Mouse (Mus musculus): ENCODE results near the gene Sh2d1b1. TPM values are rescaled to one million over a fixed set of nuclear protein-coding genes. Genes with fewer than 3 reads are reported as not detected.

Gene Sh2d1b1
- polyA plus RNA-seq, 1 experiment from 2014 or later: not detected

DNA sequence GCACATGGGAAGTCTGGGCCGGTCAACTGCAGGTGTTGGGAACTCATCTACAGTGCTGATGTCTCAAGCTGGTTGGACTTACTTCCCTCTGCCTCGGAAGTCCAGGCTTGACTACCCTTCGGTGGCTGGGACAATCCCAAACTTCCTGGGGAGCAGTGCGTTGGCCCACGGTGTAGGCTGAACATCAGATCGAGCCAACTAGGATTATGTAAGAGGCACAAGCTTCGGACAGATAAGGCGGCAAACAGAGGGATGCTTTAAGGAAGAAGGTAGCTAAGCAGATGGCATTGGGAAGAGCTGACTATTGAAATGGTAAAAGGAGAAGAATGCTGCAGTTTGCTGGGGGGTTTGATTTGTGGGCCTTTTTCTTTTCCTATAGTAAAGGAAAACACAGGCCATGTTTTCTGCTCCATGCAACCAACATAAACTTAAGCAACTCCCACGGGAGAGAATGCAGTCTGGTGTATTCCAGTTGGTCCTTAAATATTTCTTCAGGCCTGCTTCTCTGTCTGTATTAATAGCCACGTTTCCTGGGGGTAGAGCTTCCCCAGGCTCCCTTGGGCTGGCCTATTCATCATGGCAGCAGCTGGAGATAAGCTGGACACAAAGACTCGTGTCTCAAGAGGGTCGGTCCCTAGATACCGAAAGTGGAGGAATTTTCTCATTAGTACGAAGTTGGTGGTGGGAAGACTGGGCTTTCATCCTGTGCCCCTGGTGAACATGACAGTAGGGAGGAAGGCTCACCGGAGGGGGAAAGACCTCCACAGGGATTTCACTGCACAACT, 17.9 kb downstream of the Sh2d1b1 start:
- Histone ChIP-seq H3K4me1 (replicated peaks) (peaks cover 6% of the 10 kb centered on the region), H3K27ac (replicated peaks) (0 out of 2 replicates have a peak overlapping the region, but pooled peaks have one; percentile 7), H3K9me3 (no peaks in the 10 kb centered on the region), H3K4me3 (no peak overlapping the region), H3K36me3 (no peaks in the 10 kb centered on the region), H3K4me2 (no peak overlapping the region), H3K9ac (no peak overlapping the region), H3K27me3 (no peaks in the 10 kb centered on the region)
- WGBS: 64% methylated on average over 15 of the region's 15 CpGs
- no peak for ATAC-seq (ENCODE audit: low read depth)

- Histone ChIP-seq H3K4me1 (replicated peaks) (no peaks in the 10 kb centered on the region), H3K9me3 (no peaks in the 10 kb centered on the region), H3K4me3 (no peak overlapping the region), H3K27me3 (no peaks in the 10 kb centered on the region), H3K9ac (no peak overlapping the region), H3K27ac (replicated peaks) (no peak overlapping the region), H3K4me2 (no peak overlapping the region), H3K36me3 (no peaks in the 10 kb centered on the region)
- no peak for ATAC-seq (ENCODE audit: low read depth)
- 85% methylated on average over 4 of the region's 4 CpGs for WGBS
Measured at GRCm38 (mm10) chr1:170299496-170299895, 22.4 kb downstream of the Sh2d1b1 start.

- Histone ChIP-seq H3K9me3 (no peaks in the 10 kb centered on the region), H3K36me3 (no peaks in the 10 kb centered on the region), H3K9ac (no peak overlapping the region), H3K4me2 (no peak overlapping the region), H3K4me3 (no peak overlapping the region), H3K4me1 (replicated peaks) (no peaks in the 10 kb centered on the region), H3K27ac (replicated peaks) (no peak overlapping the region), H3K27me3 (no peaks in the 10 kb centered on the region)
- WGBS: 93% methylated on average over 9 of the region's 9 CpGs
- no peak for ATAC-seq (ENCODE audit: low read depth)
Measured at GRCm38 (mm10) chr1:170301686-170302085, 24.6 kb downstream of the Sh2d1b1 start.

- no peak overlapping the region for H3K4me2 ChIP-seq
- no peak overlapping the region for H3K27ac ChIP-seq (replicated peaks)
- H3K27me3 ChIP-seq: no peaks in the 10 kb centered on the region
- H3K4me3 ChIP-seq: no peak overlapping the region
- H3K36me3 ChIP-seq: no peaks in the 10 kb centered on the region
- ATAC-seq (ENCODE audit: low read depth): no peak
- 80% methylated on average over 6 of the region's 6 CpGs for WGBS
- no peaks in the 10 kb centered on the region for H3K9me3 ChIP-seq
- no peak overlapping the region for H3K9ac ChIP-seq
- H3K4me1 ChIP-seq (replicated peaks): no peaks in the 10 kb centered on the region
Measured at GRCm38 (mm10) chr1:170302456-170302855, 25.3 kb downstream of the Sh2d1b1 start.

- Histone ChIP-seq H3K27ac (replicated peaks) (no peak overlapping the region), H3K4me3 (no peak overlapping the region), H3K36me3 (no peaks in the 10 kb centered on the region), H3K4me2 (no peak overlapping the region), H3K9ac (no peak overlapping the region), H3K9me3 (no peaks in the 10 kb centered on the region), H3K4me1 (replicated peaks) (no peaks in the 10 kb centered on the region), H3K27me3 (no peaks in the 10 kb centered on the region)
- WGBS: 47% methylated on average over 6 of the region's 6 CpGs
- ATAC-seq (ENCODE audit: low read depth): no peak
Measured at GRCm38 (mm10) chr1:170303103-170303502, 26.0 kb downstream of the Sh2d1b1 start.

- Histone ChIP-seq H3K4me1 (replicated peaks) (no peaks in the 10 kb centered on the region), H3K9me3 (no peaks in the 10 kb centered on the region), H3K9ac (no peak overlapping the region), H3K36me3 (no peaks in the 10 kb centered on the region), H3K4me3 (no peak overlapping the region), H3K27ac (replicated peaks) (no peak overlapping the region), H3K4me2 (no peak overlapping the region), H3K27me3 (no peaks in the 10 kb centered on the region)
- WGBS: 92% methylated on average over 10 of the region's 10 CpGs
- no peak for ATAC-seq (ENCODE audit: low read depth)
Measured at GRCm38 (mm10) chr1:170305002-170305401, 27.9 kb downstream of the Sh2d1b1 start.

GRCm38 (mm10) chr1:170306232-170306631, 29.1 kb downstream of the Sh2d1b1 start, which contains the start of gene Gm7694:
Gene Gm7694 (minus strand): TSS chr1:170306332.
- H3K4me1 ChIP-seq (replicated peaks): no peaks in the 10 kb centered on the region
- H3K9ac ChIP-seq: no peak within 1 kb of the TSS
- no peaks in the 10 kb centered on the region for H3K36me3 ChIP-seq
- no peak within 1 kb of the TSS for H3K4me2 ChIP-seq
- H3K4me3 ChIP-seq: no peak within 1 kb of the TSS
- 92% methylated on average over 4 of the region's 4 CpGs for WGBS
- no peaks in the 10 kb centered on the region for H3K27me3 ChIP-seq
- no peak within 1 kb of the TSS for H3K27ac ChIP-seq (replicated peaks)
- H3K9me3 ChIP-seq: no peaks in the 10 kb centered on the region
- ATAC-seq (ENCODE audit: low read depth): no peak

GRCm38 (mm10) chr1:170308503-170308902, 31.4 kb downstream of the Sh2d1b1 start, which contains the start of gene Spata46:
Gene Spata46 (plus strand): TSS chr1:170308803.
- no peaks in the 10 kb centered on the region for H3K4me1 ChIP-seq (replicated peaks)
- WGBS: 84% methylated on average over 4 of the region's 4 CpGs
- ATAC-seq (ENCODE audit: low read depth): no peak

DNA sequence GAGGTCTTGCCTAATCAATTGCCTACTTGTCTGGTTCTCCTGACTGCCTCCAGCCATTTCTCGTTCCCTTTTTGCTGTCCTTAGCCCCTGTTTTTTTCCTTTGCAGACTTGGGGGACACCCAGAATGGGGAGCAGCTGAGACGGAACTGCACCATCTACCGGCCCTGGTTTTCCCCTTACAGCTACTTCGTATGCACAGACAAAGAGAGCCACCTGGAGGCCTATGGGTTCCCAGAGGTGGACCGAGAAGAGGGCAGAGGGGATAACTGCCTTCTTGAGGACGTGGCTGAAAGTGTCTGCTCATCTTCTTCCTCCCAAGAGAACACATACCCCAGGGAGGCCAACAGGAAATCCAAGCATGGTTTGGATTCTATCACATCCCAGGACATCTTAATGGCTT, 34.3 kb downstream of the Sh2d1b1 start:
- Histone ChIP-seq H3K4me3 (no peak overlapping the region), H3K4me1 (replicated peaks) (no peaks in the 10 kb centered on the region), H3K27me3 (no peaks in the 10 kb centered on the region), H3K9ac (no peak overlapping the region), H3K4me2 (no peak overlapping the region), H3K27ac (replicated peaks) (no peak overlapping the region), H3K9me3 (no peaks in the 10 kb centered on the region), H3K36me3 (no peaks in the 10 kb centered on the region)
- WGBS: 83% methylated on average over 6 of the region's 6 CpGs
- no peak for ATAC-seq (ENCODE audit: low read depth)

More at GRCm38 (mm10) chr1:170308503-170308902, 31.4 kb downstream of the Sh2d1b1 start, which contains the start of gene Spata46:
- H3K36me3 ChIP-seq: no peaks in the 10 kb centered on the region
- H3K9me3 ChIP-seq: no peaks in the 10 kb centered on the region
- no peak within 1 kb of the TSS for H3K4me3 ChIP-seq
- no peaks in the 10 kb centered on the region for H3K27me3 ChIP-seq
- H3K4me2 ChIP-seq: no peak within 1 kb of the TSS
- no peak within 1 kb of the TSS for H3K9ac ChIP-seq
- H3K27ac ChIP-seq (replicated peaks): no peak within 1 kb of the TSS

GRCm38 (mm10) chr1:170322046-170322445, 44.9 kb downstream of the Sh2d1b1 start:
- Histone ChIP-seq H3K4me1 (replicated peaks) (no peaks in the 10 kb centered on the region), H3K4me3 (no peak overlapping the region), H3K9ac (no peak overlapping the region), H3K4me2 (no peak overlapping the region), H3K9me3 (no peaks in the 10 kb centered on the region), H3K27ac (replicated peaks) (no peak overlapping the region), H3K36me3 (peaks cover 20% of the 10 kb centered on the region), H3K27me3 (no peaks in the 10 kb centered on the region)
- no peak for ATAC-seq (ENCODE audit: low read depth)
- 88% methylated on average over 2 of the region's 2 CpGs for WGBS

DNA sequence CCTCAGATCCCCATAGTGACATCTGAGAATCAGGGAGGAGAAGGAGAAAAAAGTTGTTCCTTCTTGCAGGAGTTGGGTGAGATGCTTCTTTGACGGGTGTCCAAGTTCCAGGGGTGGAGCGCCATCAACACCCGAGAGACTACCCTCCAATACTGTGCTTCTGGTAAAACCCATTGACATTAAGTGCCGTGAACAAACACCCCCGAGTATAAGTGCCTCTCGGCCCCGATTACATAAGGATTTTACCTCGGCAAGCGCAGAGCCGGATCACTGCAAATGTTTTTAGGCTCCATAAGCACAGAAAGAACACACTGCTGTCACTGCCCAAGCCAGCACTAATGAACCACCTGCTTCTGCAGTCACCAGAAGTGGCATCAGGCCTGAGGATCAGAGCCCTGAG, 45.9 kb downstream of the Sh2d1b1 start:
- H3K36me3 ChIP-seq: peaks cover 18% of the 10 kb centered on the region
- no peaks in the 10 kb centered on the region for H3K9me3 ChIP-seq
- no peak overlapping the region for H3K4me3 ChIP-seq
- WGBS: 88% methylated on average over 10 of the region's 10 CpGs
- ATAC-seq (ENCODE audit: low read depth): no peak
- no peak overlapping the region for H3K4me2 ChIP-seq
- H3K9ac ChIP-seq: no peak overlapping the region
- H3K27ac ChIP-seq (replicated peaks): no peak overlapping the region
- H3K27me3 ChIP-seq: no peaks in the 10 kb centered on the region
- H3K4me1 ChIP-seq (replicated peaks): no peaks in the 10 kb centered on the region

GRCm38 (mm10) chr1:170324312-170324711, 47.2 kb downstream of the Sh2d1b1 start:
- Histone ChIP-seq H3K27me3 (no peaks in the 10 kb centered on the region), H3K27ac (replicated peaks) (no peak overlapping the region), H3K9me3 (no peaks in the 10 kb centered on the region), H3K4me3 (no peak overlapping the region), H3K4me1 (replicated peaks) (no peaks in the 10 kb centered on the region), H3K9ac (no peak overlapping the region), H3K4me2 (no peak overlapping the region), H3K36me3 (peaks cover 8% of the 10 kb centered on the region)
- 95% methylated on average over 1 of the region's 1 CpGs for WGBS
- no peak for ATAC-seq (ENCODE audit: low read depth)

DNA sequence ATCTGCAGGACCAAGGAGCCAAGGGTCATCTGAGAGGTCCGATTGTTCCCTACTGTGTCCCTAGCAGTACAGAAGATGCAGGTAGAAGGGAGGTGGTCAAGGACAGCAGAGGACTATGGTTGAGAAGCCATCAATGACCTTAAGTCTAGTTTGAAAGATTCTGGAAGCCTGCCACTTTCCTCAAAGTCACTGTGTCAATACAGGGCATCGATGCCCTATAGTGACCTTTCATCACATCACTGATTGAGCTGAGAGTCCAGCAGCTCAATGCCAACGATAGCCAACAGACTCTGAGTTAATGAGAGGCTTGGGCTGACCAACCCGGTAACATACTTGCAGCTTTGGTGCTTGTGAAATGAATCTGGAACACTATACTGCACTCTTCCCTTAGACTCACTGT, 48.2 kb downstream of the Sh2d1b1 start:
- Histone ChIP-seq H3K36me3 (peaks cover 2% of the 10 kb centered on the region), H3K27me3 (no peaks in the 10 kb centered on the region), H3K4me1 (replicated peaks) (0 out of 2 replicates have a peak, but pooled peaks cover 2% of the 10 kb centered on the region), H3K27ac (replicated peaks) (no peak overlapping the region), H3K4me3 (no peak overlapping the region), H3K9me3 (no peaks in the 10 kb centered on the region), H3K4me2 (no peak overlapping the region), H3K9ac (no peak overlapping the region)
- 95% methylated on average over 4 of the region's 4 CpGs for WGBS
- ATAC-seq (ENCODE audit: low read depth): no peak
